Mouse (Mus musculus) cerebellum, postnatal 36 days (tissue): ENCODE data around the gene Acer2.
A peak's percentile ranks its signal among the peaks of the same experiment; 100 is the strongest.

Experiments used
- DNase-seq, 2 experiments: peaks; one replicate each; pipeline ENCODE4 v3.0.0; 2021 to 2022; ENCODE audit warnings: mixed read lengths in 2 of 2

Acer2 gene

DNA sequence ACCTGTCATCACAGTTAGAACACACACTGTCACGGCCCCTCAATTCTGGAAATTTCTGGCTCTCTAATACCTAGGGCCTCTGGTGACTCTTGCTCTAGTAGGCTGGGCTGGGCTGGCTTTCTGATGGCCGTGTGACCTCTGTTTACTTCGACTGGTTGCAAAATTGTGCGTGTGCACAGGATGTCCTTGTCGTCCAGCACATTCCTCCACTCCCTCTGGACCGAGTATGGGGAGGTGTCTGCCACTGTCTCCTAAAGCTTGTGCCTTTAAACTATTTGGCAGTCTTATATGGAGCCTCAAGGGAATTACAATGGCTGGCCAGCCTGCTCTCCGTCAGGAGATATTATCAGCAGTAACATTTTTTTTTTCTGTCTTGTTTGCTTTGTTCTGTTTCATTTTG is 23.2 kb downstream of the Acer2 start:
- DNase-seq: no peak

- DNase-seq: no peak
Measured at GRCm38 (mm10) chr4:86898791-86899474, 24.7 kb downstream of the Acer2 start.

DNA sequence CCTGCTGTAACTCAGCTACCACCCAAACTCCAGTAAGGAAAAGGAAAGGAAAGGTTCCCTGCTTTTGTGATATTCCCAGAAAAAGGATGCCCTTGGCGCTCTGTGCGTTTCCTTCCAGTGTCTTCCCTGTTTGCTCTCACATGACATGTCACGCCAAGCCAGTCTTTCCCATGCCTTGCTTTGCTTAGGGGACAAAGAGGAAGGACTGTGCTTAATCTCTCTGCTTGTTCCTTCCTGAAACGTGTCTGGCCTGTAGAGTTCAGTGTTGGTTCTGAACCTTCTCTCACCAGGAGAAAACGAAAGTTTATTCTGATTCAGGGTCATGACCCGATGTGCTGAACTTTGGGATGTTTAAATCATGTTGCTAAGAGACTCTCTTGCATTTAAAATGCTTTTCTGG is 28.2 kb downstream of the Acer2 start:
- no peak for DNase-seq

DNA sequence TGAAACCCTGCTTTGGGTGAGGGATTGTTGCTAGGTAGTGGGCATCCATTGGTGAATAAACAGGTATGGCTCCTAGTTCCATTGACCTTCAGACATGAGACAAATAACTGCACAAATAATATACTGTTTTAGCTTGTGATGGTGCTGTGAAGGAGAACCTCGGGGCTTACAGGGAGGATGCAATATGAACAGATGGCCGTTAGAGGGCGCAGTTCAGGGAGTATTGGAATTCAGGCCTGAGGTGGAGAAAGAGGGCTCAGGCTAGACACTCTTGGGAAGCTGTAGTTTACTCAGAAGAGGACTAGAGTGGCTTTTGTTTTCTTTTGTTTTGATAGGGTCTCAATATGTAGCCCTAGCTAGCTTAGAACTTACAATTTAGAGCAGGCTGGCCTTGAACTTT is 30.8 kb downstream of the Acer2 start:
- no peak for DNase-seq

DNA sequence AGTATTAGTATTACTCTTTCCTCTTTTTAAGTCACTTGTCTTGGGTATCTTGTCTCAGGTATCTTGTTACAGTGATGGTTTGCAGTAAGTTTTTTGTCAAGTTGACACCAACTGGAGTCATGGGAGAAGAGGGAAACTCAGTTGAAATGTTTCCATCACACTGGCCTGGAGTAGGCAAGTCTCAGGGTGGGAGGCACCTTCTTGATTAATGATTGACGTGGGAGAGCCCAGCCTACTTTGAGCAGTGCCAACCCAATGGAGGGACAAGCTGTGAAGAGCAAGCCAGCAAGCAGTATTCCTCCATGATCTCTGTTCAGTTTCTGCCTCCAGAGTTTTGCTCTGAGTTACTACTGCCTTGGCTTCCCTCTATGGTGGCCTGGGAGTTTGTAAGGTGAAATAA is 31.7 kb downstream of the Acer2 start:
- no peak for DNase-seq

DNA sequence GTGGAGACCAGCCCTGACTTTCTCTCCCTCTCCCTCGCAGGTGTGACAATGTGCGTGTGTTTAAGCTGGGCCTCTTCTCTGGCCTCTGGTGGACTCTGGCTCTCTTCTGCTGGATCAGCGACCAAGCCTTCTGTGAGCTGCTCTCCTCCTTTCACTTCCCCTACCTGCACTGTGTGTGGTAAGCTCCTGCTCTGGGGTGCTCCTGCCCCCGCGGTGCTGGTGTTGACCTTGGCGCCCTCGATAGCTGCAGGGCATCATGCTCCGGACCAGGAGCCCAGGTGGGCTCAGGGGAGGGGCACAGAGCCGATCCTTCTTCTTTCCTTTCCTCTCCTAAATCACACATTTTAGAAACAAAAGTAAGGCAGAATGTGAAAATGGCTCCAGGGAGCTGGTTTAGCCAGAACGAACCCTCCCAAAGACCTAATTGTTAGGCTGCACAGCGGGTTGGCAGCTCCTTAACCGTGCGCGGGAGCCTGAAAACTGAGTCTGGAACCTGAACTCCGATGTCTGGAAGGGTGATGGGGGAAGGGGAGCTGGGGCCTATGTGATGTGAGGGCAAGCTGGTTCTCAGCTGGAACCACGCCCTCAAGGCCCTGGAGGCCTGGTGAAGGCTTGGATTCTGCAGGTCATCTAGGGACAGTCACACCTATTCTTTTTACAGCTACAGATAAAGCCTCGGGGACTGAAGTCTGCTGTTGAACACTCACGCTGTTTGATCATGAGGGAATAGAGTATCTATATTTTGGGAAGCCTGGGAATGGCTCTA is 37.6 kb downstream of the Acer2 start:
- DNase-seq: no peak

DNA sequence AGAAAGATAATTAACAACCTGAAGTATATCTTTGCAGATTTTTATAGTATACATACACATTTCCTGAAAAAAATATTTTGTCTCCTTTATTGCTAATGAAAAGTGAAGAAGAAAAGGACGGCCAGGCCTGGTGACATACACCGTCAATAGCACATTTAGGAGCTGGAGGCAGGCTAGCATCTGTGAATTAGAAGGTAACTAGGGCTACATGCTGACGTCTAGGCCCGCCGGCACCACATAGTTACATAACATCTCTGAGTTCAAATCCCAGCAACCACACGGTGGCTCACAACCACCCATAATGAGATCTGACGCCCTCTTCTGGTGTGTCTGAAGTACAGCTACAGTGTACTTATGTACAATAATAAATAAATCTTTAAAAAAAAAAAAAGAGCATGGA is 38.6 kb downstream of the Acer2 start:
- DNase-seq: no peak

DNA sequence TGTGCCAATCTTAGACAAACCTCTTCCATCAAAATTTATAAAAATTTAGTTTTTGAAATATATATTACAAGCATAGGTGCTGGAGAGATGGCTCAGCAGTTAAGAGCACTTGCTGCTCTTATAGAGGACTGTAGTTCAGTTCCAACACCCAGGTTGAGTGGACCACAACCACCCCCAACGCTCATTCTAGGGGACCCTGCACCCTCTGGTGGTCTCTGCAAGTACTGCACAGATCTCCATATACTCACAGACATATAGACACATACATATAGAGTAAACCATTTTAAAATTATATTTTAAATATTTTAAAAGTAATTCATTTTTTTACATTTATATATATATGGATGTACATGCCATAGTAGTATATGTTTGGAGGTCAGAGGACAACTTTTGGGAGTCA is 41.9 kb downstream of the Acer2 start:
- DNase-seq: no peak

- DNase-seq: no peak
Measured at GRCm38 (mm10) chr4:86923476-86924055, 49.4 kb downstream of the Acer2 start.

DNA sequence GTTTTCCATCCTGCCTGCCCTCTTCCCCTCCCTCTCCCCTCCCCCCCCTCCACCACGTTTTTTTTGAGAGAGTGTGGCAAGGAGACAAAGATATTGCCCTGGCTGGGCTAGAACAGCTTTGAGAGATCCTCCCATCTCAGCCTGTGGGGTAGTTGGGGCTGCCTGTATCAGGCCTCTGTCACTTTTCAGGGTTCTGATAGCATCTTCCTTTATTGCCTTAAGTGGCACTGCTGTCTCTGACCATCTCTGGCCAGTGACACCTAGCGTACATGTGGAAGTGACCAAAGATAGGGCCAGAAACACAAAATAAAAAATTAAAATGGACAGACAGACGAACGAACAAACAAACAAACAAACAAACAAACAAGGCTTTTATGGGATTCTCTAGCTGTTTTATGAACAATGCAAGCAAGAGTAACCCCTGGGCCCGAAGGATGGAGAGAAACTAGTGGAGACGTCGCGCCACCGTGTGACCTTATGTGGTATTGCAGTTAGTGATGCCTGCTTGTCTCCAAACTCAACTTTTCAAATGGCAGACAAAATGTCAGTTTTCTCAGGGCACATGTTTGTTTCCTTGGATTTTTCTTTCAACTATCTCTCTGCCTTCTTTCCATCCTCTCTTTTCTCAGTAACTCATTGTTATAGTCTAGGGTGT is 50.7 kb downstream of the Acer2 start:
- peak; percentile 74 to 85 for DNase-seq

GRCm38 (mm10) chr4:86926997-86927396 is 52.8 kb downstream of the Acer2 start:
- no peak for DNase-seq

DNA sequence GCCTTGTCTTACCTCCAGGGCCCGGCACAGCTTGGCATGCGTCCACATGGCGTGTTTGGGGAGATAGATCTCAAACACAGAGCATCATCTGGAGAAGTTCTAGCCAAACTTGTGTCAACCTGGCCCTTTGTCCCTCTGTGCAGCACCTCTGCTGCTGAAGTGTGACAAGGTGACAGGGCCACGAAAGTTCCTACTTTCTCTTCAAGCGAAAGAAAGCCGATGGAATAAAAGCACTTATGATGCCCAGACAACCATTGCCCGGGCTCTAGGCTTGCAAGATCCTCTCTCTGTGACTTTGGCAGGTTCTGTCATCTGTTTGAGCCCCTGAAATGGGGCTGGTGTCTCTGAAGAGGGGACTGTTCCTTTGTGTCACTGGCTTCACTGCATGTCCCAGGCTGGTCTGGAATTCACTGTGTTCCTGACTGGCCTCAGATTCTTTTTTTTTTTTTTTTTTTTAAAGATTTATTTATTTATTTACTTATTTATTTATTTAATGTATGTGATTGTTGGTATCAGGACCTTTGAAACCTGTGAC is 56.0 kb downstream of the Acer2 start:
- DNase-seq: no peak

- DNase-seq: peak; percentile 25 to 42
Measured at GRCm38 (mm10) chr4:86930636-86931456, 56.6 kb downstream of the Acer2 start.

DNA sequence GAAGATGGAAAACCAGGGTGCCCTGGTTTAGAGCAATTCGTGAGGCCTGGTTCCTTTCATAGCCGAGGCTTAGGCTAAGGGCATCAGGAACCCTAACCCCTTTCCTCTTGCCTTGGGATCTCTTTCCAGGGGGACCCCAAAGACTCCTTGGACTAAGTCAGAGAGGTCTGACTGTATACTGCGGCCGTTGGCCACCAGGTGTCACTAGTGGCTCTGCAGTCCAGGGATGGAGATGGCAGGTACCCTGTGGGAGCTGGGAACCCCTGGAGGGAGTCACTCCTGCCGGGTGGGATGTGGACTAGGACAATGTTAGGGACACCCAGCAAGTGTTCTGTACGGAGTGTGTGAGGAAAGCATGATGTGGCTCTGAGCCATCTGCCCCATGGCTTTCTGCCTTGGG is 58.8 kb downstream of the Acer2 start:
- no peak for DNase-seq

GRCm38 (mm10) chr4:86936217-86936616 is 62.0 kb downstream of the Acer2 start:
- no peak for DNase-seq

DNA sequence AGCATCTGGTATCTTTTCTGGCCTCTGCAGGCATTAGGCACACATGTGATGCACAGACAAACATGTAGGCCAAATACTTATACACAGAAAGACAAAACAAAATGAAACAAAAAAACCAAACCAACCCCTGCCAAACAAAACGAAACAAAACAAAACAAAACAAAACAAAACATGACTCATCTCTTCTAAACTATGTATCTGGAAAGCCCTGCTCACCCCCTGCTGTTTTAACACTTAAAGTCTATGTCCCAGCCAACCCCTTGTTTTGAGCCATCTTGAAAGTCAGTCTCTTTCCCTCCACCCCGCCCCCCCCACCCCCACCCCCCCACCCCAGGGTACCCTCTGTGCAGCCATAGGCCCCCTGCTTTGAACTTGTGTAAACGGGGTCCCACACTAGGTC is 62.5 kb downstream of the Acer2 start:
- DNase-seq: no peak

- no peak for DNase-seq
Measured at GRCm38 (mm10) chr4:86942656-86943055, 68.5 kb downstream of the Acer2 start.

- DNase-seq: no peak
Measured at GRCm38 (mm10) chr4:86943296-86943695, 69.1 kb downstream of the Acer2 start.

DNA sequence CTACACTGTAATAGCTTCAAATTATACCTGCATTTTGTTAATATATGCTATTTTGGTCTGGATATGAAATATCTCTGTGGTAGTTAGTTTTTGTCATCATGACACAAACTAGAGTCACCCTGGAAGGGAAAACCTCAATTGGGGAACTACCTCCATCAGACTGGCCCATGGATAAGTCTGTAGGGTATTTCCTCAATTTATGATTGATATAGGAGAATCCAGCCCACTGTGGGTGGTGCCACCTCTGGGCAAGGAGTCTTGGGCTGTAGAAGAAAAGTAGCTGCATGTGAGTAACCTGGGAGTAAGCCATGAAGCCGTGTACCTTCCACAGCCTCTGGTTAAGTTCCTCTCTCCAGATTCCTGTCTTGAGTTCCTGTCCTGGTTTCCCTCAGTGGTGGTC is 74.6 kb downstream of the Acer2 start:
- DNase-seq: no peak

- DNase-seq: no peak
Measured at GRCm38 (mm10) chr4:86953519-86953918, 79.3 kb downstream of the Acer2 start.

DNA sequence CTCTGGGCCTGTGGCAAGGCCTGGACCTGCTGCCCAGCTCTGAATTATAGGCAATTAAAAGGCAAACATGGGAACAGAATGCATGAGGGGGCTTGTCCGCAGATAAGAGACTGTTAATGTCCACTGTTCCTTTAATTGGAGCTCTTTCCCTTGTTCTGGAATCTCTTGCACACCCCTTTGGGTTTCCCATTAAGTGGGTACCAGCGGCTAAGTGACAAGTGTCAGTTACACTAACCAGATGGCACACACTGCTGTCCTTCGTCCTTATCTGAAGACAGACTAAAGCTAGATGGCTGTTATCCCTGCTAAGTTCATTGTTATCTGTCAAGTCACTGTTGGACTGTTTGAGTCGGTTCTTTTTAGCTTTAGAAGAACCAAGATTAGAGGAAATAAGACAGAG is 81.3 kb downstream of the Acer2 start:
- DNase-seq: no peak
